Mouse (Mus musculus) midbrain, postnatal 0 days (tissue): ENCODE data around the gene Raf1. TPM values are rescaled to one million over a fixed set of nuclear protein-coding genes. Genes with fewer than 3 reads are reported as not detected.

Experiments
- ATAC-seq: fragments of 200-750 bp; cut with Nextera tagmentation; 2 replicates; pipeline ENCODE4 v1.8.0; 2017; ENCODE audit warnings: moderate number of reproducible peaks, mild to moderate bottlenecking, moderate TSS enrichment, moderate library complexity; ENCODE audit not compliant: low FRiP score
- DNase-seq: peaks from one replicate; pipeline ENCODE4 v3.0.0-alpha.2; 2015; ENCODE audit warnings: low spot score
- H3K27ac ChIP-seq: fragments of 300-500 bp; sonication (generic); 2 replicates; pipeline ENCODE4 v1.5.1; 2014; ENCODE audit warnings: low read depth, mild to moderate bottlenecking, low read length, mixed read lengths
- H3K27me3 ChIP-seq: fragments of 300-500 bp; sonication (generic); 2 replicates; pipeline ENCODE4 v1.6.1; 2014; ENCODE audit warnings: low read length, control low read depth, mixed read lengths; ENCODE audit not compliant: insufficient read depth
- H3K36me3 ChIP-seq: fragments of 300-500 bp; sonication (generic); 2 replicates; pipeline ENCODE4 v1.6.1; 2014; ENCODE audit warnings: low read length, control low read depth, mixed read lengths; ENCODE audit not compliant: insufficient read depth
- H3K4me1 ChIP-seq: fragments of 300-500 bp; sonication (generic); 2 replicates; pipeline ENCODE4 v1.6.1; 2014; ENCODE audit warnings: mild to moderate bottlenecking, control low read depth, antibody characterized with exemption, low read length, mixed read lengths; ENCODE audit not compliant: insufficient read depth
- H3K4me2 ChIP-seq: fragments of 300-500 bp; sonication (generic); 2 replicates; pipeline ENCODE4 v1.6.1; 2014; ENCODE audit warnings: low read depth, mild to moderate bottlenecking, low read length, mixed read lengths; ENCODE audit not compliant: poor library complexity, severe bottlenecking
- H3K4me3 ChIP-seq: fragments of 300-500 bp; sonication (generic); 2 replicates; pipeline ENCODE4 v1.5.1; 2014; ENCODE audit warnings: low read depth, mild to moderate bottlenecking, low read length, moderate library complexity
- H3K9ac ChIP-seq: fragments of 300-500 bp; sonication (generic); replicated peaks from 2 replicates; pipeline ENCODE4 v1.6.1; 2014; ENCODE audit warnings: mild to moderate bottlenecking, low read length, moderate library complexity, mixed read lengths; ENCODE audit not compliant: poor library complexity, severe bottlenecking
- H3K9me3 ChIP-seq: fragments of 300-500 bp; sonication (generic); 2 replicates; pipeline ENCODE4 v1.6.1; 2016; ENCODE audit warnings: low read length, control low read depth
- CTCF ChIP-seq: IDR thresholded peaks from 2 replicates; pipeline ENCODE4 v1.5.1; 2016; ENCODE audit warnings: antibody characterized with exemption, mild to moderate bottlenecking
- WGBS: fragments of 180-500 bp; shearing (Covaris S2); extraction: QIAGEN DNeasy Blood & Tissue Kit; methylation state at CpG from one replicate; pipeline ENCODE4 v1.1.7; 2014; 5-methylcytosine and 5-hydroxymethylcytosine counted together
- polyA plus RNA-seq: library from polyadenylated mRNA; unstranded; fragments of >200 nt; fragmentation: Nextera tagmentation; extraction: Ambion mirVana; gene quantifications from 2 replicates; pipeline ENCODE4 v1.2.1, GENCODE M21; 2015
- total RNA-seq: library from RNA; depleted of rRNA; stranded (reverse); fragments of >200 nt; gene quantifications from 2 replicates; pipeline ENCODE4 v1.2.3, GENCODE M21; 2014

The Raf1 gene
- total and polyA plus RNA-seq, 2 experiments from 2014 or later = 89.1 to 196 TPM

GRCm38 (mm10) chr6:115634015-115634414, 42.4 kb downstream of the Raf1 start:
- H3K9me3 ChIP-seq = no peaks in the 10 kb centered on the region
- TF ChIP-seq CTCF = no peak
- H3K4me3 ChIP-seq = no peak overlapping the region
- 96% methylated on average over 2 of the region's 2 CpGs for WGBS
- no peak for ATAC-seq
- no peak overlapping the region for H3K27ac ChIP-seq
- H3K4me1 ChIP-seq = no peaks in the 10 kb centered on the region
- H3K9ac ChIP-seq = no peak overlapping the region
- peaks cover 50% of the 10 kb centered on the region for H3K36me3 ChIP-seq
- no peak for DNase-seq
- H3K4me2 ChIP-seq = no peak overlapping the region
- H3K27me3 ChIP-seq = no peaks in the 10 kb centered on the region

- no peak for DNase-seq
- H3K36me3 ChIP-seq = peaks cover 50% of the 10 kb centered on the region
- TF ChIP-seq CTCF = no peak
Observed at GRCm38 (mm10) chr6:115631056-115631795, 45.2 kb downstream of the Raf1 start.

DNA sequence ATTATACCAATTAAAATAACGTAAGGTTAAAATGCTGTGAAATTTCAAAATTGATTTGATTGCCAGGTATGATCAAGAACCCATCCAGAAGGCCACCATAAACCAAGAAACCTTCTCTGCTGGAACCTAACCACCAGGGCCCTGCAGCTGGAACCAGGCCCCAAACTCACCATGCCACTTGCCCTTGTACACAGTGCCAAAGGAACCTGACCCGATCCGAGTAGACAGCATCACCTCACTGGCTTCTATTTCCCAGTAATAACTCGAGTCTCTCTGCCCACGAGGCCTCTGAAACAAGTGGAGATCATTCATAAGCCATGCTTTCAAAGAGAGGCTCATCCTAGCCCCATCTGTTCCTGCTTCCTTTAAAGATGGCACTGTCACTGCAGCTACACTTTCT, 50.3 kb downstream of the Raf1 start:
- ATAC-seq = no peak
- Histone ChIP-seq H3K9me3 (no peaks in the 10 kb centered on the region), H3K27ac (no peak overlapping the region), H3K4me3 (no peak overlapping the region), H3K27me3 (no peaks in the 10 kb centered on the region), H3K9ac (no peak overlapping the region), H3K4me1 (no peaks in the 10 kb centered on the region), H3K4me2 (no peak overlapping the region), H3K36me3 (peaks cover 61% of the 10 kb centered on the region)
- no peak for DNase-seq
- WGBS = 92% methylated on average over 5 of the region's 5 CpGs
- no peak for TF ChIP-seq CTCF

More at GRCm38 (mm10) chr6:115631056-115631795, 45.2 kb downstream of the Raf1 start:
- Histone ChIP-seq H3K4me1 (no peaks in the 10 kb centered on the region), H3K9ac (no peak overlapping the region), H3K27ac (no peak overlapping the region), H3K4me3 (no peak overlapping the region), H3K4me2 (no peak overlapping the region), H3K27me3 (no peaks in the 10 kb centered on the region), H3K9me3 (no peaks in the 10 kb centered on the region)
- no peak for ATAC-seq
- 84% methylated on average over 3 of the region's 3 CpGs for WGBS

DNA sequence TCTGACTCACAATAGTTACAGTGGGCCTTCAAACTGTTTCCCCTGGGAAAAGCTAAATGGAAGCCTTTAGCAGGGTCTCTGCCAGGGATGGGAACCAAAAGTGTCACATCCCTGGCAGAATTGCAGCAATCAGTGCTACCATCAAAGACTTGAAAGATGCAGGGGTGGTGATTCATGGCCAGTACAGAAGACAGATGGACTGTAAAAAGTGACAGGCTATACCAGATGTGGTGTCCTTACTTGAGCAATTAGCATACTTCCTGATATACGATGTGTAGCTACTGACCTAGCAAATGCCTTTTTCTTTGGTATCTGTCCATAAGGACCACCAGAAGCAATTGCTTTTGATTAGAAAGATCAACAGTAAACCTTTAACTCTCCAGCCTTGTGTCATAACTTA, 55.5 kb downstream of the Raf1 start:
- Histone ChIP-seq H3K4me1 (no peaks in the 10 kb centered on the region), H3K27ac (no peak overlapping the region), H3K9me3 (no peaks in the 10 kb centered on the region), H3K4me3 (no peak overlapping the region), H3K27me3 (no peaks in the 10 kb centered on the region), H3K36me3 (peaks cover 86% of the 10 kb centered on the region), H3K9ac (no peak overlapping the region), H3K4me2 (no peak overlapping the region)
- 98% methylated on average over 1 of the region's 1 CpGs for WGBS
- ATAC-seq (no peak), DNase-seq (no peak)
- no peak for TF ChIP-seq CTCF

- Histone ChIP-seq H3K4me2 (no peak overlapping the region), H3K27ac (no peak overlapping the region), H3K4me1 (no peaks in the 10 kb centered on the region), H3K9me3 (no peaks in the 10 kb centered on the region), H3K36me3 (peaks cover 77% of the 10 kb centered on the region), H3K4me3 (no peak overlapping the region), H3K27me3 (no peaks in the 10 kb centered on the region), H3K9ac (no peak overlapping the region)
- no peak for DNase-seq
- WGBS = 88% methylated on average over 10 of the region's 10 CpGs
- TF ChIP-seq CTCF = no peak
- no peak for ATAC-seq
Observed at GRCm38 (mm10) chr6:115619818-115620217, 56.6 kb downstream of the Raf1 start.

DNA sequence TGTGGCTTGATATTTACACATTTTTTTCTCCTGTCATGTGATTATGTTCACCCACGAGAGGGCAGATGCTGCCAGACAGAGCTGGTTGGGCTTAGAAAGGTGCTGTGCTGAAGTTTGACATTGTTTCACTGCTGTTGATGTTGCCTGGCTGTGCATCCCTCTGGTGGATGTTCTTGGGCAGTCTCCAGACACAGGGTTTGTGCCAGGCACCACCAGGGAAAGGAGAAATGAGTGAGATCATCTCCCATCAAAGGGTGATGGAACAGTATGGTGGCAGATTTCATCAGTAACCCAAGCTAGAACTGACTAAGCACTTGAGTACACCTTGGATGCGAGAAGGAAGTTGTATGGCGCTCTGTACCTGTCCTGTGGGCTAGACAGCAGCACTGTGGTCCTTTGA, 60.5 kb downstream of the Raf1 start:
- 84% methylated on average over 3 of the region's 3 CpGs for WGBS
- ATAC-seq = no peak
- TF ChIP-seq CTCF = peak; percentile 9; the same call in 1 of the 2 replicates

More for the DNA sequence above, 60.5 kb downstream of the Raf1 start:
- Histone ChIP-seq H3K4me1 (no peaks in the 10 kb centered on the region), H3K9me3 (no peaks in the 10 kb centered on the region), H3K27ac (no peak overlapping the region), H3K4me2 (no peak overlapping the region), H3K36me3 (peaks cover 68% of the 10 kb centered on the region), H3K9ac (no peak overlapping the region), H3K4me3 (no peak overlapping the region), H3K27me3 (no peaks in the 10 kb centered on the region)
- DNase-seq = no peak
